Mouse (Mus musculus): Measurements from ENCODE around the gene Lctl.

DNA sequence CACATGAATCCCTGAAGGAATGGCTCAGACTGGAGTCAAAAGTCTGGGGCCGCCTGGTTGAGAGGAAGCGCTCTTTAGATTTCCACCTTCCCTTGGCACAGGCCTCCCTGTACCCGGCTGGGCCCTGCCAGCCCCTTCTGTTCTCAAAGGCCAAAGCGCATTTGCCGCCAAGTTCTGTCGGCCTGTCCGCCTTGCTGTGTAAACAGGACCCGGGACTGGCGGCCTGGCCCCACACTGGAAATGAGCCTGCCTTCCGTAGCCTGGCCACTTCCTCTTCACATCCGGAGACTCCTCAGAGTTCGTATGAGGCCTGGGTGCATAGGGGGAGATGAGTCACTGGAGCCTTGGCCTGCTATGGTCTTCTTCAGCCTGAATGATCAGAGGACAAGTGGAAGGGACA is 27.9 kb upstream of the Lctl start:
- no peak for TF ChIP-seq CTCF (IDR thresholded peaks at IDR 0.05; ENCODE audit: low read depth)
- no peak for TF ChIP-seq EP300 (IDR thresholded peaks at IDR 0.05; ENCODE audit: low read depth)

Data from liver, embryonic 14.5 days (tissue).